Mouse (Mus musculus) embryonic facial prominence, embryonic 12.5 days (tissue): ENCODE results near the gene Tiam1. TPM values are rescaled to one million over a fixed set of nuclear protein-coding genes. Genes with fewer than 3 reads are reported as not detected.

Experiments used
- ATAC-seq: fragments of 200-750 bp; cut with Nextera tagmentation; 2 replicates; pipeline ENCODE4 v1.8.0; 2017; ENCODE audit not compliant: insufficient number of reproducible peaks, insufficient read depth, low FRiP score, low TSS enrichment
- H3K27ac ChIP-seq: fragments of 300-500 bp; sonication (generic); 2 replicates; pipeline ENCODE4 v1.5.1; 2016; ENCODE audit warnings: mild to moderate bottlenecking
- H3K27me3 ChIP-seq: fragments of 300-500 bp; sonication (generic); 2 replicates; pipeline ENCODE4 v1.6.1; 2016; ENCODE audit warnings: mild to moderate bottlenecking, moderate library complexity
- H3K36me3 ChIP-seq: fragments of 300-500 bp; sonication (generic); 2 replicates; pipeline ENCODE4 v1.6.1; 2016; ENCODE audit warnings: mild to moderate bottlenecking
- H3K4me1 ChIP-seq: fragments of 300-500 bp; sonication (generic); 2 replicates; pipeline ENCODE4 v1.6.1; 2016
- H3K4me2 ChIP-seq: fragments of 300-500 bp; sonication (generic); replicated peaks from 2 replicates; pipeline ENCODE4 v1.6.1; 2016; ENCODE audit warnings: mild to moderate bottlenecking, moderate library complexity
- H3K4me3 ChIP-seq: fragments of 300-500 bp; sonication (generic); 2 replicates; pipeline ENCODE4 v1.5.1; 2016; ENCODE audit warnings: mild to moderate bottlenecking
- H3K9ac ChIP-seq: fragments of 300-500 bp; sonication (generic); 2 replicates; pipeline ENCODE4 v1.6.1; 2016; ENCODE audit warnings: mild to moderate bottlenecking, moderate library complexity
- H3K9me3 ChIP-seq: fragments of 300-500 bp; sonication (generic); 2 replicates; pipeline ENCODE4 v1.6.1; 2016; ENCODE audit warnings: mild to moderate bottlenecking, moderate library complexity
- WGBS: fragments of 180-500 bp; shearing (Covaris S2); methylation state at CpG from one replicate; pipeline ENCODE4 v1.1.7; 2016; 5-methylcytosine and 5-hydroxymethylcytosine counted together
- polyA plus RNA-seq: library from polyadenylated mRNA; unstranded; fragments of >200 nt; fragmentation: Nextera tagmentation; extraction: Ambion mirVana; gene quantifications from 2 replicates; pipeline ENCODE4 v1.2.1, GENCODE M21; 2016

The Tiam1 gene
- polyA plus RNA-seq, 1 experiment from 2014 or later: 39.1 TPM

GRCm38 (mm10) chr16:89817861-89818630 lies 325.5 kb downstream of the Tiam1 start:
- H3K27me3 ChIP-seq: peaks cover 2% of the 10 kb centered on the region; the same call in 1 of the 2 replicates
- peaks cover 13% of the 10 kb centered on the region; the same call in 1 of the 2 replicates for H3K4me1 ChIP-seq
- H3K36me3 ChIP-seq: peaks cover 13% of the 10 kb centered on the region
- peak; percentile 58; the same call in 1 of the 2 replicates for ATAC-seq
- peak overlapping the region; percentile 38 for H3K4me3 ChIP-seq
- H3K9me3 ChIP-seq: no peaks in the 10 kb centered on the region
- H3K27ac ChIP-seq: peak overlapping the region; percentile 47; the same call in 1 of the 2 replicates
- peak overlapping the region; percentile 37 for H3K9ac ChIP-seq
- peak overlapping the region; percentile 82 for H3K4me2 ChIP-seq
- 1% methylated on average over 38 of the region's 38 CpGs for WGBS

- H3K4me3 ChIP-seq: peak overlapping the region; percentile 38; the same call in 1 of the 2 replicates
- peaks cover 2% of the 10 kb centered on the region; the same call in 1 of the 2 replicates for H3K27me3 ChIP-seq
- H3K36me3 ChIP-seq: peaks cover 14% of the 10 kb centered on the region
- H3K4me2 ChIP-seq: peak overlapping the region; percentile 82
- no peaks in the 10 kb centered on the region for H3K9me3 ChIP-seq
- H3K4me1 ChIP-seq: peaks cover 13% of the 10 kb centered on the region; the same call in 1 of the 2 replicates
- no peak overlapping the region for H3K9ac ChIP-seq
- no peak overlapping the region for H3K27ac ChIP-seq
- 9% methylated on average over 9 of the region's 9 CpGs for WGBS
- ATAC-seq: no peak
Measured at GRCm38 (mm10) chr16:89817301-89817700, 326.3 kb downstream of the Tiam1 start.

GRCm38 (mm10) chr16:89816506-89817172 lies 326.9 kb downstream of the Tiam1 start:
- no peak for ATAC-seq
- Histone ChIP-seq H3K4me1 (peaks cover 13% of the 10 kb centered on the region; the same call in 1 of the 2 replicates), H3K4me3 (no peak overlapping the region), H3K36me3 (peaks cover 18% of the 10 kb centered on the region), H3K27me3 (peaks cover 2% of the 10 kb centered on the region; the same call in 1 of the 2 replicates), H3K27ac (no peak overlapping the region), H3K4me2 (no peak overlapping the region), H3K9me3 (no peaks in the 10 kb centered on the region), H3K9ac (no peak overlapping the region)
- 48% methylated on average over 13 of the region's 13 CpGs for WGBS

- WGBS: 58% methylated on average over 9 of the region's 9 CpGs
Measured at GRCm38 (mm10) chr16:89813536-89813935, 330.0 kb downstream of the Tiam1 start.

GRCm38 (mm10) chr16:89812891-89813290 lies 330.7 kb downstream of the Tiam1 start:
- H3K9me3 ChIP-seq: no peaks in the 10 kb centered on the region
- H3K36me3 ChIP-seq: peaks cover 34% of the 10 kb centered on the region
- peaks cover 2% of the 10 kb centered on the region; the same call in 1 of the 2 replicates for H3K27me3 ChIP-seq
- H3K4me3 ChIP-seq: no peak overlapping the region
- H3K9ac ChIP-seq: no peak overlapping the region
- ATAC-seq: no peak
- H3K4me2 ChIP-seq: no peak overlapping the region
- WGBS: 76% methylated on average over 12 of the region's 12 CpGs
- H3K27ac ChIP-seq: no peak overlapping the region
- H3K4me1 ChIP-seq: peaks cover 6% of the 10 kb centered on the region; the same call in 1 of the 2 replicates

More at GRCm38 (mm10) chr16:89813536-89813935, 330.0 kb downstream of the Tiam1 start:
- H3K4me2 ChIP-seq: no peak overlapping the region
- no peak for ATAC-seq
- H3K27me3 ChIP-seq: peaks cover 2% of the 10 kb centered on the region; the same call in 1 of the 2 replicates
- H3K9me3 ChIP-seq: no peaks in the 10 kb centered on the region
- H3K4me3 ChIP-seq: no peak overlapping the region
- H3K9ac ChIP-seq: no peak overlapping the region
- H3K4me1 ChIP-seq: peaks cover 9% of the 10 kb centered on the region; the same call in 1 of the 2 replicates
- H3K36me3 ChIP-seq: peaks cover 30% of the 10 kb centered on the region
- no peak overlapping the region for H3K27ac ChIP-seq

GRCm38 (mm10) chr16:89810398-89810797 lies 333.2 kb downstream of the Tiam1 start:
- H3K4me1 ChIP-seq: no peaks in the 10 kb centered on the region
- H3K27me3 ChIP-seq: no peaks in the 10 kb centered on the region
- no peak overlapping the region for H3K27ac ChIP-seq
- H3K9me3 ChIP-seq: no peaks in the 10 kb centered on the region
- no peak overlapping the region for H3K9ac ChIP-seq
- peaks cover 36% of the 10 kb centered on the region for H3K36me3 ChIP-seq
- H3K4me3 ChIP-seq: no peak overlapping the region
- H3K4me2 ChIP-seq: no peak overlapping the region
- 83% methylated on average over 6 of the region's 6 CpGs for WGBS
- ATAC-seq: no peak

- WGBS: 83% methylated on average over 13 of the region's 13 CpGs
- Histone ChIP-seq H3K4me1 (no peaks in the 10 kb centered on the region), H3K4me3 (no peak overlapping the region), H3K36me3 (peaks cover 58% of the 10 kb centered on the region), H3K27ac (no peak overlapping the region), H3K27me3 (no peaks in the 10 kb centered on the region), H3K9me3 (no peaks in the 10 kb centered on the region), H3K9ac (no peak overlapping the region; the same call in 1 of the 2 replicates), H3K4me2 (no peak overlapping the region)
- ATAC-seq: no peak
Measured at GRCm38 (mm10) chr16:89808168-89808567, 335.4 kb downstream of the Tiam1 start.

- no peaks in the 10 kb centered on the region for H3K9me3 ChIP-seq
- H3K4me2 ChIP-seq: no peak overlapping the region
- no peak overlapping the region for H3K9ac ChIP-seq
- H3K27me3 ChIP-seq: no peaks in the 10 kb centered on the region
- H3K36me3 ChIP-seq: peaks cover 56% of the 10 kb centered on the region
- H3K4me3 ChIP-seq: no peak overlapping the region
- no peak overlapping the region for H3K27ac ChIP-seq
- no peak for ATAC-seq
- WGBS: 39% methylated on average over 8 of the region's 8 CpGs
- no peaks in the 10 kb centered on the region for H3K4me1 ChIP-seq
Measured at GRCm38 (mm10) chr16:89805946-89806345, 337.6 kb downstream of the Tiam1 start.

GRCm38 (mm10) chr16:89805210-89805609 lies 338.4 kb downstream of the Tiam1 start:
- no peak overlapping the region for H3K4me3 ChIP-seq
- WGBS: 88% methylated on average over 12 of the region's 12 CpGs
- H3K36me3 ChIP-seq: peaks cover 51% of the 10 kb centered on the region
- H3K9ac ChIP-seq: no peak overlapping the region
- H3K27ac ChIP-seq: no peak overlapping the region
- ATAC-seq: no peak
- no peaks in the 10 kb centered on the region for H3K9me3 ChIP-seq
- no peaks in the 10 kb centered on the region for H3K27me3 ChIP-seq
- H3K4me1 ChIP-seq: no peaks in the 10 kb centered on the region
- no peak overlapping the region for H3K4me2 ChIP-seq

- ATAC-seq: no peak
Measured at GRCm38 (mm10) chr16:89801493-89801892, 342.1 kb downstream of the Tiam1 start.

GRCm38 (mm10) chr16:89799772-89800171 lies 343.8 kb downstream of the Tiam1 start:
- 79% methylated on average over 12 of the region's 12 CpGs for WGBS
- Histone ChIP-seq H3K4me1 (no peaks in the 10 kb centered on the region), H3K9ac (no peak overlapping the region), H3K36me3 (peaks cover 46% of the 10 kb centered on the region), H3K4me2 (no peak overlapping the region), H3K9me3 (no peaks in the 10 kb centered on the region), H3K27me3 (no peaks in the 10 kb centered on the region), H3K4me3 (no peak overlapping the region), H3K27ac (no peak overlapping the region)
- ATAC-seq: no peak

More at GRCm38 (mm10) chr16:89801493-89801892, 342.1 kb downstream of the Tiam1 start:
- Histone ChIP-seq H3K9me3 (no peaks in the 10 kb centered on the region), H3K27ac (no peak overlapping the region), H3K4me3 (no peak overlapping the region), H3K36me3 (peaks cover 52% of the 10 kb centered on the region), H3K4me2 (no peak overlapping the region), H3K9ac (no peak overlapping the region), H3K27me3 (no peaks in the 10 kb centered on the region), H3K4me1 (no peaks in the 10 kb centered on the region)
- WGBS: 90% methylated on average over 5 of the region's 5 CpGs
